Mouse (Mus musculus) cerebral cortex, adult 2 months (tissue): Measurements from ENCODE around the gene Pdia3.

Source experiments
- WGBS: fragments of 180-500 bp; shearing (Covaris S2); methylation state at CpG from one replicate; pipeline ENCODE4 v1.1.7; 2018; 5-methylcytosine and 5-hydroxymethylcytosine counted together

The Pdia3 gene

GRCm38 (mm10) chr2:121413387-121414042 lies at the start of gene Pdia3, which contains the start of gene Catsper2:
Pdia3 (plus strand) TSS chr2:121413775.
Catsper2 (minus strand) TSS chr2:121413792.
- under 1% methylated on average over 66 of the region's 68 CpGs for WGBS

GRCm38 (mm10) chr2:121368831-121369230 lies 44.7 kb upstream of the Pdia3 start:
- WGBS: 66% methylated on average over 2 of the region's 2 CpGs

- WGBS: 87% methylated on average over 5 of the region's 5 CpGs
Measured at GRCm38 (mm10) chr2:121370921-121371320, 42.7 kb upstream of the Pdia3 start.

- 87% methylated on average over 3 of the region's 3 CpGs for WGBS
Measured at GRCm38 (mm10) chr2:121372266-121372665, 41.3 kb upstream of the Pdia3 start.

- 50% methylated on average over 2 of the region's 2 CpGs for WGBS
Measured at GRCm38 (mm10) chr2:121374766-121375165, 38.8 kb upstream of the Pdia3 start.

GRCm38 (mm10) chr2:121386961-121387575 lies 26.5 kb upstream of the Pdia3 start, which contains the start of gene Strc:
Strc (minus strand) TSS chr2:121387168.
- 93% methylated on average over 17 of the region's 17 CpGs for WGBS

GRCm38 (mm10) chr2:121396624-121397023 lies 17.0 kb upstream of the Pdia3 start:
- 13% methylated on average over 8 of the region's 8 CpGs for WGBS

- 42% methylated on average over 4 of the region's 4 CpGs for WGBS
Measured at GRCm38 (mm10) chr2:121408160-121408559, 5.4 kb upstream of the Pdia3 start.

- 7% methylated on average over 4 of the region's 4 CpGs for WGBS
Measured at GRCm38 (mm10) chr2:121412843-121413386, 660 bp upstream of the Pdia3 start.

- under 1% methylated on average over 31 of the region's 32 CpGs for WGBS
Measured at GRCm38 (mm10) chr2:121414139-121414685, 637 bp downstream of the Pdia3 start.

GRCm38 (mm10) chr2:121415103-121415502 lies 1.5 kb downstream of the Pdia3 start:
- WGBS: 19% methylated on average over 3 of the region's 3 CpGs

- WGBS: 38% methylated on average over 3 of the region's 3 CpGs
Measured at GRCm38 (mm10) chr2:121415591-121415990, 2.0 kb downstream of the Pdia3 start.

GRCm38 (mm10) chr2:121416356-121416755 lies 2.8 kb downstream of the Pdia3 start:
- WGBS: 88% methylated on average over 6 of the region's 6 CpGs

- WGBS: 58% methylated on average over 3 of the region's 3 CpGs
Measured at GRCm38 (mm10) chr2:121418476-121418875, 4.9 kb downstream of the Pdia3 start.

GRCm38 (mm10) chr2:121423166-121423565 lies 9.6 kb downstream of the Pdia3 start:
- 84% methylated on average over 2 of the region's 2 CpGs for WGBS

- 87% methylated on average over 2 of the region's 2 CpGs for WGBS
Measured at GRCm38 (mm10) chr2:121425890-121426289, 12.3 kb downstream of the Pdia3 start.

- 97% methylated on average over 1 of the region's 1 CpGs for WGBS
Measured at GRCm38 (mm10) chr2:121434854-121435253, 21.3 kb downstream of the Pdia3 start.

GRCm38 (mm10) chr2:121439746-121440145 lies 26.2 kb downstream of the Pdia3 start:
- 77% methylated on average over 4 of the region's 4 CpGs for WGBS

GRCm38 (mm10) chr2:121440834-121441605 lies 27.4 kb downstream of the Pdia3 start:
- WGBS: 74% methylated on average over 5 of the region's 5 CpGs

GRCm38 (mm10) chr2:121441800-121442199 lies 28.2 kb downstream of the Pdia3 start:
- 19% methylated on average over 11 of the region's 11 CpGs for WGBS

GRCm38 (mm10) chr2:121442259-121443067 lies 28.9 kb downstream of the Pdia3 start:
- 1% methylated on average over 30 of the region's 30 CpGs for WGBS
